Mouse (Mus musculus) kidney, postnatal 4 days (tissue): ENCODE data around the gene Nup205.

Source experiments
- DNase-seq, 2 experiments: peaks; one replicate each; pipeline ENCODE4 v3.0.0; 2021; ENCODE audit warnings: mixed read lengths in 2 of 2

Gene Nup205

DNA sequence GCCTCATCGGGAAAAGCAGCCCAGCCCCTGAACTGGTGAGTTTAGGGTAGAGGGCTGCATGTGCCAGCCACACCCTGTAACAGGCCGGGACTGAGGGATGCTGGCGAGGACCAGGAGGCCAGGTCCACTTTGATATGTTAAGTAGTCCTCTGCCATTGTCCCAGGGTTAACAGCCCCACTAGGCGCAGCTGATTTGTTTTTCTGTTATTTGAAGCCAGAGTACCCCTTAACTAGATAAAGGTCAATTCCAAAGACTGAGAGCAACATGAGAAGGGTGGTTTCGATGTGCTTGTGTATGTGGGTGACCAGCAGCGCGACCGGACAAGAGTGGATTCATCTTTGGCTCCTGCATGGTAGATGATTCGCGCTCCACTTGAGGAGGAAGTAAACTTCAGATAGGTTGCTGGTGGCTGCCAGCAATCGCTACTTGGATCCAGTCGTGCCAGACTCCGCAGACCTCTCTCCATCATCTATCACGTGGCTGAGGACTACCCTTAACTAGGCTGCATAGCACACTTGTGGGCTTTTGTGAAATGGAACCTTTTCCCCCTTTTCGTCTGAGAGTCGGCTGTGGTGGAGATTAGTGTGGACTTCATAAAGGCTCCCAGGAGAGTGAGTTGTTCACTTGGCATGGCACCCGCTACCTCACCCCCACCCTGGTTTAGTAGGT is 74.7 kb downstream of the Nup205 start:
- DNase-seq: no peak

DNA sequence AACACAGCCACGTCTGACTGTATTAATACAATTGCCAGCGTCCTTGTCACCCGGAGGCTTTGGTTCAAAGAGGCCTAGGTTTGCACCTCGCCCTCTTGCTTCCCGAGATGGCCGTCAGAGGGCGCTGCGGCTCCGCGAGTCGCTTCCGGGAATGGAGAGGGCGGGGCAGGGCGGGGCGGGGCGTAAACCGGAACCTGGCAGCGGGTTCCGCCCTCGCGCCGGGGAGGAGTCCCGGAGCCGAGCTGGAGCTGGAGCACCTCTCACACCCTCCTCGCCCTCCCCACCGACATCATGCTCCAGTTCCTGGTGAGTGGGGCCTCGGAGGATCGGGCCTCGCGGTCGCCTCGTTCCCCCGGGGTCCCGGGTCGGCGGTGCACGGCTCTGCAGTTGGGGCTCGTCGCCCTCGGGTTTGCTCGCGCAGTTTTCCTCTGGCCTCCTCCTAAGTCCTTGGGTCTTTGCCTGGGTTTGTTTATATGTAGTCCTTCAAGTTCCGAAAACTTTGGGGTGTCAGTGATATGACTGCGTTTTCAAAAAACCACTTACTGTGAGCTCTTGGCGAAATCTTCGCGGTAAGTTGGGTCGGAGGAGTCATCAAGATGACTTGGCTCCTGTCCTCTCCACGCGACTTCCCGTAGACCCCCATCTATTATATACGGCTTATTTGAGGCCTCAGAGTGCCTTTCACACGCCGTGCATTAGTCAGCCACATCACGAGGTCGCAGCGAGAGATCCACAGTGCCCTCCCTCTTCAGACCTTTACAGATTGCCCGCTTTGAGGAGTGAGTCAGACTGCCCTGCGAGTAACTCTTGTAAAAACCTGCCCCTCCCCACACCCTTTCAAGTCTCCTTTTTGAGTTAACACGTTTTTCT is 75.5 kb downstream of the Nup205 start:
- peak; percentile 96 for DNase-seq

GRCm38 (mm10) chr6:35253474-35253873 is 76.3 kb downstream of the Nup205 start:
- DNase-seq: no peak

DNA sequence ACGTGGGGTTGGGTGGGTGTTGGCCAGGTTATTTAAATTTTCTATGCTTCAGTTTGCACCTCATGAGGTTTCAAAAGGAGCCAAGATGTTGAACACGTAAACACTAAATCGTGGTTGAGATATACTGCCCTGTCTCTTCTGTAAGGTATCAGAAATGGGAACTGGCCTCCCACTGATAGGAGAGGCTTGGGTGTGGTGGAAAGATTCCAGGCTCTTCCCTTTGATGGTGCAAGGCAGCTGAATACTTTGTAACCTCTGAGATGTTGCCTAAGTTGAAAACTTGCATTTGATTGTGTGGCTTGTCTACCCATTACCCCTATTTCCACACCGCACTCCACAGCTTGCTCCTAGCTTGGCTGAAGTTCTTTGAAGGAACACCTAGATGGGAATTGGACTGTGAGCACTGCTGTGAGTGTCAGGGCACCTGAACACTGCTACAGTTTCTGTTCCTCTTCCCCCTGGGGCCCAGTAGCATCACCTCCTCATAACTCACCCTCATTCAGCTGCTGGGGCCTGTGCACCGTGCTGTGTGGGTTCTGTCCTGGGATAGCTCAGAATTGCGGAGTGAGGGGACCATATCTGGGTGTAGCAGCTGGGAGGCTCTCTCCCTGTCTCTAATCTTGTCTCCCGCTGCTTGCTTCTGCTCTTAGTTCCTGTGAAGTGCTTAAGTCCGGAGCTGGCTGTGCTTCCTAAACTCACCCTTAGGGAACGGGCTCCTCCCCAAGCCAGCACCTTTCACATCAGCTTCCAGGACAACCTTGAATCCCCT is 77.1 kb downstream of the Nup205 start:
- no peak for DNase-seq

- DNase-seq: no peak
Measured at GRCm38 (mm10) chr6:35255017-35255416, 77.8 kb downstream of the Nup205 start.

GRCm38 (mm10) chr6:35256691-35257090 is 79.5 kb downstream of the Nup205 start:
- DNase-seq: peak; percentile 56 to 65

DNA sequence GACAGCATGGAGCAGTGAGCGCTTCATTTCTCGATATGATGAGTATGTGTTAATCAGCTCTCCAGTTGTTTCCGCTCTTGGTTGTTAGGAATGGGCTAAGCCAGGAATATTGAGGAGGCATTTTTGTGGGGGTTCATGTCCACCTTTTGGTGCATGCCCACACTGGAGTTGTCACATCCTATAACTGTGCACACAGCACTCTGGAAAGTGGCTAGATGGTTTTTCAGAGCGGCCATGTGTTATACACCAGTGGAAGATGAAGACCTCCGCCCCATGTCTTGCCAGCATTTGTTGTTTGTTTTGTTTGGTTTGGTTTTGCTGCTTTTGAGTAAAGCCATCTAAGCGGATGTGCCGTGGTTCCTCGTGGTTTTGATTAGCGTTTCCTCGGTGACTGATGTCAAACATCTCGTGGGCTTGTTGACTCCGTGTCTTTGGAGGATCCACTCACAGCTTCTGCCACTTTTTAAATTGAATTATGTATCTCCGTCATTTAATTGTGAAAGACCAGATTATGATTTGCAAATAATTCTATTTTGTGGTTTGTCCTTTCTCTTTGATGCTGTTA is 80.5 kb downstream of the Nup205 start:
- no peak for DNase-seq

- no peak for DNase-seq
Measured at GRCm38 (mm10) chr6:35258922-35259321, 81.7 kb downstream of the Nup205 start.

DNA sequence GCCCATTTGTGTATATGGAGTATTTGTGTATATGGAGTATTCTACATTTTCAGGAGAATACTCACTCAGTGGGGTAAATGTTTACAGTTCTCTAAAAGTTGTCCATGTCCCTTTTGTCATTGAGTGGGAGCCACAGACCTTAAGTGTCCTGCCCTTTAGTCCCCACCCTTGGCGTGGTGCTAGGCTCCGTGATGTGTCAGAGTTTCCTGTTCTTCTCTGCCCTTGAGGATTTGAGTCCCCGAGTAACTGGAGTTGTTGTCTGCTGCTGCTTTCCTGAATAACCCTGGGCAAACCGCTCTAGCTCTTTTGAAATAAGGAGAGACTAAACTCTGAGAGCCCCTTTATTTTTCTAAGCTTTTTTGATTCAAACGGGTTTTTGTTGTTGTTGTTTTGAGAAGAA is 82.3 kb downstream of the Nup205 start:
- DNase-seq: no peak

- no peak for DNase-seq
Measured at GRCm38 (mm10) chr6:35260531-35260930, 83.3 kb downstream of the Nup205 start.

- DNase-seq: peak; percentile 25 to 39
Measured at GRCm38 (mm10) chr6:35265580-35266278, 88.5 kb downstream of the Nup205 start.

DNA sequence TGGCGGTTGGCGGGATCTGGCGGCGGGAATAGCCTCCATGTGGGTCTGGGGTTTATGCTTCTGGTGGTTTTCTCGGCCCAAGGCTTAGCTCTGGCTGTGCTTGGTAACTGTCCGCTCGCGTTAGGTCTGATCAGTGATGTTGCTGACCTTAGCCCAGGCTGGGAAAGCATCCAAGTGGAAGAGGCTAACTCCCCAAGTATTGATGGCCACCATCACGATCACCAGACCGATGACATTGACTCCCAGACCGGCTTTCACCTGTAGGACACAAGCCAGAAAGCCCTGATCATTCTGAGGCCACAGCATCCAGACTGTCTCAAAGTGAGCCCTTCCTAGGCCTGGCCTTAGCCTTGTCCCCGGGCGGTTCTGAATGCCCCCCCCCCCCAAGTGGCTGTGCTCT is 91.5 kb downstream of the Nup205 start:
- no peak for DNase-seq

DNA sequence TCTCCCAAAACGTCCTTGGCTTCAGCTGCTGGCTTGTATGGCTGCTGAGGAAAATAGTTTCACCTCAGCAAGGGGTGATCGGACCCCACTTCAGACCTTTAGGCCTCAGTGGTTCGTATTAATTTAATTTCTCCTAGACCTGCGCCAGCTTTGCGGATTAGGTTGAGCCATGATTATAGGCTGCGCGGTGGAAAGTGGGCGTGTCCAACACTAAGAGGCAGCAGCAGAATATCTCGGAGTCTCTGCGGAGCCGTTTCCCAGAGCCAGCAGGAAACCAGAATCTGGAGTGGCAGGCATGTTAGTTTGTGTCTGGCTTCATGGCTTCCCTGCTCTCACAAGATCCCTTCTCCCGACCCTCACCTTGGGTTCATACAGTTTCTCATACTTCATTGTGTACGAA is 92.4 kb downstream of the Nup205 start:
- DNase-seq: no peak

DNA sequence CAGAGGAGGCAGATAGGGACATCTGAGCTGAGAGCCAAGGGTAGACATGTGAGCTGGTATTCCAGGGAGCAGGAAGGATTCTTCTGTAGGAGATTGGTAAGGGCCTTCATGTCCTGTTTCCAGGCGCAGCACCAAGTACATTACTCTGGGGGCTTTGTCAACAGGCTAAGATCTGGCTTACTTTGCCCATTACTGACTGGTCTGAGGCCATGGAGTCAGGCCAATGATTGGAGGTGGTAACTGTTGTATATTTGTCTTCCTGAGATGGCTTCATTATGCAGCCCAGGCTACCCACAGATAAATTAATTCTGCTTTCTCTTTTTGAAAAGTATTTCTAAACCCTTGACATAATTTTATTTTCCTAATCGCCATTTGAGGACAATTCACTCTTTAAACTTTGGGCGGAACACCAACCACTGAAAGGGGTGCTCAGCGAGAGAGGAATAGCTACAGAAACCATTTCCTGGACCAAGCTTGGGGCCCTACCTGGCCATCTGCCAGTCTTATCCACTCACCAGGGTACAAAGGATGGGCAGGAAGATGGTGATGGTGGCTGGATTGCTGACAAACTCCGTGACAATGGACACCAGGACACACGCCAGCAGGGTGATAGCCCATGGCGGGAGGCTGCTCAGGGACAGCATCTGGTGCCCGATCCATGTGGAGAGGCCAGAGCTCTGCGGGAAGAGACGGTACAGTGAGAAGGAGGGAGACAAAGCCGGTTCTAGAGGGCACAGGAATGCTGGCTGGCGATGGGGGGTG is 94.1 kb downstream of the Nup205 start:
- no peak for DNase-seq

DNA sequence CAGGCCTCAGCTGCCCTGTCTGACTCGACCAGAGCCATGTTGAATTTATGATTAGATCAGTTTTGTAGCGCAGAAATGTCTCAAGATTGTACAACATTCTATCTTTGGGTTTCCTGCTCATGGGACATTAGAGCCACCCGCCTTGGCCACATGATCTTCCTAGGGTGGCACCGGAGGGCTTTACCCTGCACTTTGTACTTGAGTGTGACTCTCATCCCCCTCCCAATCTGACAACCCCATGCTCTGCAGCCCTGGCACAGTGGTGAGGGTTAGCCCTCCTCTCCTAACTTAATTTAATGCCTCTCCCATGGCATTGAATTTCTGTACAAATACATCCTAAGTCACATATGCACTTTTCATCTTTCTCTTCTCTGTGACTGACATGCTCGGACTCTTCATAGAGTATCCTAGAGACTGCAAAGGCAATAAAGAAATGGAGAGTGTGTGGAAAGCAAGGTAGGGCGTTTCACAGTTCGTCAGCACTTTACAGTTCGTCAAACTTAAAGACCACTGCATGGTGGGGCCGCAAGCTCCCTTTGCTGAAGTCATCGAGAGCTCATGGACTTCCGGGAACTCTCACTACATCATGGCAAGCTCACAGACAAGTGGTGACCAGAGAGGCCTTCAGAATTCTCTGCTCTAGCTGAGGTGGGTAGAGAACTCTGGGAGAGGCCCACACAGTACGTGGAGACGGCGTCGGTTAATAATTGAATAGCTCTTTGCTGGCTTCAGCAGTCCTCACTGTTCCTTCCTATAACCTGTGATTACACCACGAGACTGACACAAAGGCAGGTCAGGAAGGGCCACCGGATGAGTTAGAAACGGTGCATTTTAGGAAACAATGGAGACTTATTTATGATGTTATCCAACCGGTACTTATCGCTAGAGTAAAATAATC is 94.9 kb downstream of the Nup205 start:
- DNase-seq: no peak

- DNase-seq: peak; percentile 56 to 71
Measured at GRCm38 (mm10) chr6:35273391-35274082, 96.3 kb downstream of the Nup205 start.

DNA sequence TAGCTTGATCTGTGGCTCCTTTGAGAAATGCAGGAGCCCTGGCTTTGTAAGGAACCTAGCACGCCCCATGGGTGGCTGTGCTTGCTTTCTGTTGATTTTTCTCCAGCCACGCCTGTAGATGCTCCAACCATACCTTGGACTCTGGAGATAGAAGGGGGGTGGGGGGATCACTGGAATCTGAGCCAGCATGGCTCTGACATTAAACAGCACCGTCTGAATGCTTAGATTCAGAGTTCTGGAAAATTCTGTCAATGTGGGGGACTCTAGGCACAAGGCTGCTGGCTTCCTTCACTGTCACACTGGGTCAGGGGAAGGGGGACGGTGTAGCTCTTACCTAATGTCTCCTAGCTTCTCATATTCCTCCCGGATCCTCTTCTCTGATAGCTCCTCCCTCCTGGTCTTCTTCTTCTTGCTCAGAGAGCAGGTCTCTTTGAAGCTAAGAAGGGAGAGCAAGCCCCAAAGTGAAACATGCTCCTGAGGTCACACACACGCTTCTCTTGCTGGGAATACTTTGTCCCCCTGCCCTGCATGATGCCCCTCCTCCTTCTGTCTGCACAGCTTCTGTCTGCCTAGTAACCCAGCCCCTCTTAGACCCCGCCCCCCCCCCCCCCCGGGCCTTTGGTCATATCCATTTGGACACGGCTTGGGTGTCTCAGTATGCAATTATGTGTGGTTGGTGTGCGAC is 100.8 kb downstream of the Nup205 start:
- DNase-seq: no peak

DNA sequence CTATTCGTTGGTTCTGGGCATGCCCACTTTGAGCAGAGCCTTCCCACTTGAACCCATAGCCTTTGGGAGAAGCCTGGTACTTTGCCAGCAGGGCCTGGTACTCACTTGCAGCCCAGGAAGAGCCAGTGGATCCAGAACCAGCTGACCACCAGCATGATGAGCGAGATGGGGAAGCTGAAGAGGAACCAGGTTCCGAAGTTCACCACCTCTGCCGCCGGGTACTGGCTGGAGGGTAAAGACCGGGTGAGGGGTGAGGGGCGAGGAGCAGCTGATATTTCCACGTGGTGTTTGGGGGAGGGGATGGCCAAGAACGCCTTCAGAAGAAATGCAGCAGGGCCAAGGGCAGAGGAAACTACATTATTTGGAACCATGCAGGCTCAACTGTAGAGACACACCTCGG is 102.1 kb downstream of the Nup205 start:
- DNase-seq: peak in 1 of 2 experiments; percentile 49

- peak; percentile 68 to 79 for DNase-seq
Measured at GRCm38 (mm10) chr6:35288114-35288761, 111.0 kb downstream of the Nup205 start.
